21 mouse cellular contexts compared by ENCODE assay signal in genomic region chr14:54185265-54185830, GRCm38 (mm10).
DNase-seq lines count a peak whose midpoint lies in the region; ATAC-seq lines count a peak whose summit lies in the region.
"Had no signal": no experiment of that assay in that cellular context is flagged by ENCODE, and none has a peak within 500 bp of the region (broad histone marks: within the 10 kb centered on the region; RNA-seq: fewer than 3 reads in every experiment).

No protein-coding gene starts in this region.

- no peak overlapping the region for H3K4me3 ChIP-seq in midbrain, embryonic 10.5 days
- no peak overlapping the region for H3K4me3 ChIP-seq in midbrain, embryonic 11.5 days (ENCODE audit: low read depth, low read length)
- no peak overlapping the region for H3K4me3 ChIP-seq in hindbrain, embryonic 12.5 days
- no peak overlapping the region for H3K4me3 ChIP-seq in midbrain, embryonic 15.5 days
- H3K4me3 ChIP-seq: embryonic facial prominence, embryonic 13.5 days; gastrocnemius, adult 2 months; intestine, embryonic 15.5 days; liver, embryonic 13.5 days had no signal

- DNase-seq in midbrain, embryonic 10.5 days (ENCODE audit: low spot score) = no peak
- DNase-seq in midbrain, embryonic 11.5 days (ENCODE audit: low spot score, missing footprints) = no peak
- DNase-seq in NIH3T3 (ENCODE audit: low read depth) = peak; percentile 38
- DNase-seq in gastrocnemius, postnatal 14 days = no peak
- DNase-seq in kidney, postnatal 4 days = no peak
- DNase-seq: adrenal gland, postnatal 25 days; cerebellum, adult 8-10 months; forebrain, postnatal 0 days; gastrocnemius, adult 2 months; heart, adult 11 months; heart, postnatal 10 days; layer of hippocampus, postnatal 36 days; left cerebral cortex, postnatal 4 days; liver, embryonic 13.5 days; right cerebral cortex, adult 18-20 months; thymus, postnatal 25 days had no signal

- no peaks in the 10 kb centered on the region for H3K36me3 ChIP-seq in midbrain, embryonic 10.5 days
- no peaks in the 10 kb centered on the region for H3K36me3 ChIP-seq in midbrain, embryonic 11.5 days (ENCODE audit: control insufficient read depth, insufficient read depth, low read length)
- no peaks in the 10 kb centered on the region for H3K36me3 ChIP-seq in hindbrain, embryonic 12.5 days
- no peaks in the 10 kb centered on the region for H3K36me3 ChIP-seq in midbrain, embryonic 15.5 days (replicated peaks)
- H3K36me3 ChIP-seq: embryonic facial prominence, embryonic 13.5 days; intestine, embryonic 15.5 days; liver, embryonic 13.5 days had no signal

- H3K4me2 ChIP-seq in midbrain, embryonic 11.5 days = no peak overlapping the region
- no peak overlapping the region for H3K4me2 ChIP-seq in hindbrain, embryonic 12.5 days (replicated peaks)
- no peak overlapping the region for H3K4me2 ChIP-seq in midbrain, embryonic 15.5 days
- H3K4me2 ChIP-seq: embryonic facial prominence, embryonic 13.5 days; intestine, embryonic 15.5 days; liver, embryonic 13.5 days had no signal

- H3K9ac ChIP-seq in midbrain, embryonic 11.5 days (ENCODE audit: low read length) = no peak overlapping the region
- no peak overlapping the region for H3K9ac ChIP-seq in hindbrain, embryonic 12.5 days
- H3K9ac ChIP-seq in midbrain, embryonic 15.5 days = no peak overlapping the region
- H3K9ac ChIP-seq: embryonic facial prominence, embryonic 13.5 days; forebrain, postnatal 0 days; intestine, embryonic 15.5 days; liver, embryonic 13.5 days had no signal

- intact Hi-C loops in gastrocnemius, postnatal 14 days (cut with DNase I; ENCODE audit: low total_unique reads) = no loop called here

- no peaks in the 10 kb centered on the region for H3K27me3 ChIP-seq in midbrain, embryonic 10.5 days (ENCODE audit: low read depth, poor library complexity, severe bottlenecking)
- H3K27me3 ChIP-seq in midbrain, embryonic 11.5 days (ENCODE audit: control insufficient read depth, insufficient read depth, low read length) = no peaks in the 10 kb centered on the region
- H3K27me3 ChIP-seq in hindbrain, embryonic 12.5 days = no peaks in the 10 kb centered on the region
- H3K27me3 ChIP-seq in midbrain, embryonic 15.5 days (replicated peaks) = no peaks in the 10 kb centered on the region
- H3K27me3 ChIP-seq: embryonic facial prominence, embryonic 13.5 days; intestine, embryonic 15.5 days had no signal

- WGBS in midbrain, embryonic 10.5 days = 24% methylated on average over 6 of the region's 6 CpGs
- WGBS in midbrain, embryonic 11.5 days = 17% methylated on average over 6 of the region's 6 CpGs
- WGBS in hindbrain, embryonic 12.5 days = 34% methylated on average over 6 of the region's 6 CpGs
- 9% methylated on average over 6 of the region's 6 CpGs for WGBS in midbrain, embryonic 15.5 days

- H3K27ac ChIP-seq in midbrain, embryonic 10.5 days (replicated peaks) = peak overlapping the region; percentile 65; the same call in 1 of the 2 replicates
- no peak overlapping the region for H3K27ac ChIP-seq in midbrain, embryonic 11.5 days (ENCODE audit: low read depth, low read length)
- peak overlapping the region; percentile 66 for H3K27ac ChIP-seq in hindbrain, embryonic 12.5 days
- H3K27ac ChIP-seq in midbrain, embryonic 15.5 days = peak overlapping the region; percentile 57
- H3K27ac ChIP-seq: embryonic facial prominence, embryonic 13.5 days; intestine, embryonic 15.5 days had no signal

- no peaks in the 10 kb centered on the region for H3K9me3 ChIP-seq in midbrain, embryonic 10.5 days (replicated peaks)
- H3K9me3 ChIP-seq in midbrain, embryonic 11.5 days (ENCODE audit: control insufficient read depth, low read length) = no peaks in the 10 kb centered on the region
- H3K9me3 ChIP-seq in hindbrain, embryonic 12.5 days (replicated peaks) = no peaks in the 10 kb centered on the region
- no peaks in the 10 kb centered on the region for H3K9me3 ChIP-seq in midbrain, embryonic 15.5 days
- H3K9me3 ChIP-seq: embryonic facial prominence, embryonic 13.5 days; intestine, embryonic 15.5 days; liver, embryonic 13.5 days had no signal

- ATAC-seq in midbrain, embryonic 11.5 days (ENCODE audit: low FRiP score) = no peak
- no peak for ATAC-seq in hindbrain, embryonic 12.5 days (ENCODE audit: low FRiP score)
- ATAC-seq in midbrain, embryonic 15.5 days (replicated peaks) = peak; percentile 67
- ATAC-seq: activated CD4-positive, CD25-positive, alpha-beta regulatory T cell, adult 4 months; forebrain, postnatal 0 days; intestine, embryonic 15.5 days had no signal

- peaks cover 38% of the 10 kb centered on the region for H3K4me1 ChIP-seq in midbrain, embryonic 10.5 days
- peaks cover 12% of the 10 kb centered on the region for H3K4me1 ChIP-seq in midbrain, embryonic 11.5 days (ENCODE audit: control insufficient read depth, insufficient read depth, low read length)
- peaks cover 29% of the 10 kb centered on the region for H3K4me1 ChIP-seq in hindbrain, embryonic 12.5 days
- H3K4me1 ChIP-seq in midbrain, embryonic 15.5 days = peaks cover 40% of the 10 kb centered on the region
- H3K4me1 ChIP-seq: liver, embryonic 13.5 days had no signal
